ENCODE assay signal across 8 mouse cellular contexts in genomic region chr5:19227791-19228331, GRCm38 (mm10). TPM values are rescaled to one million over a fixed set of nuclear protein-coding genes. Genes with fewer than 3 reads are reported as not detected.
DNase-seq lines count a peak whose midpoint lies in the region; ATAC-seq lines count a peak whose summit lies in the region.

No protein-coding gene starts in this region.

- H3K4me3 ChIP-seq in heart, embryonic 13.5 days: peak overlapping the region; percentile 76
- peak overlapping the region; percentile 74 for H3K4me3 ChIP-seq in kidney, embryonic 16.5 days (ENCODE audit: low read length)
- peak overlapping the region; percentile 57 for H3K4me3 ChIP-seq in neural tube, embryonic 12.5 days

- peak; percentile 8 to 25 for DNase-seq in adrenal gland, postnatal 4 days (ENCODE audit: low spot score in 2 of 2)
- DNase-seq in fibroblast of lung, adult 2 months (ENCODE audit: low read depth): peak; percentile 71
- DNase-seq in liver: peak; percentile 5
- peak; percentile 22 for DNase-seq in urinary bladder, adult 2 months (ENCODE audit: low spot score)

- H3K36me3 ChIP-seq in heart, embryonic 13.5 days: no peaks in the 10 kb centered on the region
- no peaks in the 10 kb centered on the region for H3K36me3 ChIP-seq in kidney, embryonic 16.5 days (ENCODE audit: insufficient read depth, low read length)
- no peaks in the 10 kb centered on the region for H3K36me3 ChIP-seq in neural tube, embryonic 12.5 days

- H3K9me3 ChIP-seq in heart, embryonic 13.5 days: no peaks in the 10 kb centered on the region
- H3K9me3 ChIP-seq in kidney, embryonic 16.5 days (ENCODE audit: low read length): no peaks in the 10 kb centered on the region
- no peaks in the 10 kb centered on the region for H3K9me3 ChIP-seq in neural tube, embryonic 12.5 days

- peaks cover 19% of the 10 kb centered on the region for H3K27me3 ChIP-seq in heart, embryonic 13.5 days (replicated peaks)
- H3K27me3 ChIP-seq in kidney, embryonic 16.5 days (ENCODE audit: insufficient read depth, low read length): no peaks in the 10 kb centered on the region
- no peaks in the 10 kb centered on the region for H3K27me3 ChIP-seq in neural tube, embryonic 12.5 days (replicated peaks)

- no peak overlapping the region for H3K27ac ChIP-seq in heart, embryonic 13.5 days (replicated peaks)
- no peak overlapping the region for H3K27ac ChIP-seq in kidney, embryonic 16.5 days (ENCODE audit: low read length)
- H3K27ac ChIP-seq in neural tube, embryonic 12.5 days: no peak overlapping the region

- WGBS in heart, embryonic 13.5 days: under 1% methylated on average over 14 of the region's 14 CpGs
- under 1% methylated on average over 14 of the region's 14 CpGs for WGBS in kidney, embryonic 16.5 days
- under 1% methylated on average over 14 of the region's 14 CpGs for WGBS in neural tube, embryonic 12.5 days

- H3K9ac ChIP-seq in heart, embryonic 13.5 days: peak overlapping the region; percentile 86
- H3K9ac ChIP-seq in kidney, embryonic 16.5 days (replicated peaks; ENCODE audit: low read length): peak overlapping the region; percentile 76
- peak overlapping the region; percentile 69 for H3K9ac ChIP-seq in neural tube, embryonic 12.5 days

- peaks cover 22% of the 10 kb centered on the region for H3K4me1 ChIP-seq in heart, embryonic 13.5 days
- peaks cover 7% of the 10 kb centered on the region; the same call in 1 of the 2 replicates for H3K4me1 ChIP-seq in kidney, embryonic 16.5 days (ENCODE audit: insufficient read depth, low read length)
- peaks cover 9% of the 10 kb centered on the region for H3K4me1 ChIP-seq in neural tube, embryonic 12.5 days

- no peak for ATAC-seq in heart, embryonic 13.5 days (ENCODE audit: extremely low read depth, insufficient number of reproducible peaks, low FRiP score, low TSS enrichment)
- 0 out of 2 replicates have a peak, but pooled peaks have one; percentile 26 for ATAC-seq in kidney, embryonic 16.5 days (ENCODE audit: low FRiP score, low TSS enrichment)
- no peak for ATAC-seq in neural tube, embryonic 12.5 days (ENCODE audit: low FRiP score, low read depth)
- no peak for ATAC-seq in monocyte, adult 5-6 weeks (replicated peaks; ENCODE audit: insufficient number of reproducible peaks, low FRiP score, low TSS enrichment, poor library complexity, severe bottlenecking)

- peak overlapping the region; percentile 98 for H3K4me2 ChIP-seq in heart, embryonic 13.5 days
- peak overlapping the region; percentile 80 for H3K4me2 ChIP-seq in kidney, embryonic 16.5 days (replicated peaks; ENCODE audit: low read depth, low read length)
- peak overlapping the region; percentile 99 for H3K4me2 ChIP-seq in neural tube, embryonic 12.5 days (replicated peaks)

RNA-seq across cellular contexts. Expression of gene Magi2, which starts 1.0 kb away (rescaled TPM):
- total RNA-seq in adrenal gland, postnatal 4 days (2021): 10 to 100 TPM in 1 of 2 experiments, 1 to 10 TPM in 1; 8.4 to 14.1 TPM
- polyA plus RNA-seq in heart, embryonic 13.5 days (2015; fragmentation: Nextera tagmentation; extraction: Ambion mirVana): 2.7 TPM in 2 replicates
- 15.2 and 26.6 TPM in 2 replicates for polyA plus RNA-seq in kidney, embryonic 16.5 days (2015; fragmentation: Nextera tagmentation; extraction: Ambion mirVana)
- 15.2 and 16.1 TPM in 2 replicates for polyA plus RNA-seq in neural tube, embryonic 12.5 days (2016; fragmentation: Nextera tagmentation; extraction: Ambion mirVana)
- 1.8 and 2.8 TPM in 2 replicates for polyA plus RNA-seq in urinary bladder, adult 2 months (2012; rRNA removed)
- 0.58 to 1.5 TPM (median 1.3 TPM) in 3 replicates for total RNA-seq in monocyte, adult 5-6 weeks (2017)

Comparison
In these comparisons a context has a peak if more than half of its experiments do, and no peak if none do; other contexts are left out.
1. DNase-seq: peak in every context shown above with its lines; median percentile 71 in fibroblast of lung, adult 2 months; 22 in urinary bladder, adult 2 months; 16 in adrenal gland, postnatal 4 days; 5 in liver.